Mouse (Mus musculus) myocyte (in vitro differentiated cells): ENCODE results near the gene Mknk1. TPM values are rescaled to one million over a fixed set of nuclear protein-coding genes. Genes with fewer than 3 reads are reported as not detected.

Experiments
- H3K27me3 ChIP-seq: one replicate; pipeline ENCODE4 v1.6.1; 2011; ENCODE audit not compliant: control insufficient read depth, insufficient read depth, insufficient read length
- H3K36me3 ChIP-seq: one replicate; pipeline ENCODE4 v1.6.1; 2011; ENCODE audit not compliant: control insufficient read depth, insufficient read depth
- H3K4me2 ChIP-seq: one replicate; pipeline ENCODE4 v1.6.1; 2011; ENCODE audit warnings: low read depth, control low read depth
- H3K4me3 ChIP-seq: one replicate; pipeline ENCODE4 v1.5.1; 2011; ENCODE audit warnings: mild to moderate bottlenecking, control low read depth, moderate library complexity
- H3K79me2 ChIP-seq: one replicate; pipeline ENCODE4 v1.6.1; 2011; ENCODE audit not compliant: control insufficient read depth, insufficient read depth
- H3ac ChIP-seq: one replicate; pipeline ENCODE4 v1.6.1; 2011; ENCODE audit not compliant: control insufficient read depth, insufficient read length
- CEBPB ChIP-seq: IDR thresholded peaks from 2 replicates; pipeline ENCODE4 v1.6.1; 2011; ENCODE audit warnings: mild to moderate bottlenecking, moderate library complexity; ENCODE audit not compliant: poor library complexity, insufficient read depth, severe bottlenecking
- E2F4 ChIP-seq: IDR thresholded peaks from one replicate; pipeline ENCODE4 v1.6.1; 2011; ENCODE audit warnings: mild to moderate bottlenecking, control low read depth, moderate library complexity; ENCODE audit not compliant: insufficient read depth
- MAX ChIP-seq: IDR thresholded peaks from one replicate; pipeline ENCODE4 v1.6.1; 2011; ENCODE audit warnings: low read depth, mild to moderate bottlenecking, control low read depth
- MYOD1 ChIP-seq, 3 experiments: IDR thresholded peaks; one replicate each; pipeline ENCODE4 v1.6.1; 2011; ENCODE audit warnings: control low read depth in 2 of 3, low read depth in 2 of 3, mild to moderate bottlenecking in 2 of 3, moderate library complexity in 1 of 3; ENCODE audit not compliant: insufficient read length in 2 of 3, control insufficient read depth in 1 of 3
- MYOG ChIP-seq, 3 experiments: IDR thresholded peaks; one replicate each; pipeline ENCODE4 v1.6.1; 2011; ENCODE audit warnings: control low read depth in 2 of 3, low read depth in 2 of 3, mild to moderate bottlenecking in 2 of 3; ENCODE audit not compliant: insufficient read length in 2 of 3, control insufficient read depth in 1 of 3, insufficient read depth in 1 of 3
- POLR2A ChIP-seq: IDR thresholded peaks from one replicate; pipeline ENCODE4 v1.6.1; 2011; ENCODE audit warnings: low read depth, mild to moderate bottlenecking, control low read depth, moderate library complexity; ENCODE audit not compliant: insufficient read length
- POLR2AphosphoS2 ChIP-seq: IDR thresholded peaks from one replicate; pipeline ENCODE4 v1.6.1; 2011; ENCODE audit warnings: low read depth, control low read depth; ENCODE audit not compliant: insufficient read length
- REST ChIP-seq: IDR thresholded peaks from one replicate; pipeline ENCODE4 v1.6.1; 2011; ENCODE audit warnings: mild to moderate bottlenecking, control low read depth, moderate library complexity; ENCODE audit not compliant: insufficient read depth, insufficient read length
- SRF ChIP-seq: IDR thresholded peaks from one replicate; pipeline ENCODE4 v1.6.1; 2011; ENCODE audit warnings: low read depth; ENCODE audit not compliant: control insufficient read depth, insufficient read length
- TCF12 ChIP-seq: IDR thresholded peaks from one replicate; pipeline ENCODE4 v1.6.1; 2011; ENCODE audit warnings: mild to moderate bottlenecking, control low read depth; ENCODE audit not compliant: poor library complexity, insufficient read depth, severe bottlenecking
- TCF3 ChIP-seq: IDR thresholded peaks from one replicate; pipeline ENCODE4 v1.6.1; 2011; ENCODE audit warnings: low read depth, control low read depth; ENCODE audit not compliant: insufficient read length
- USF1 ChIP-seq: IDR thresholded peaks from one replicate; pipeline ENCODE4 v1.6.1; 2011; ENCODE audit warnings: low read depth, mild to moderate bottlenecking, control low read depth, moderate library complexity
- polyA plus RNA-seq: library from polyadenylated mRNA; unstranded; fragments of >200 nt; fragmentation: generic; extraction: Trizol; gene quantifications from one replicate; pipeline ENCODE4 v1.2.1, GENCODE M21; 2012; ENCODE audit warnings: missing spikeins

Mknk1 gene
- polyA plus RNA-seq, 1 experiment: 31.7 TPM

DNA sequence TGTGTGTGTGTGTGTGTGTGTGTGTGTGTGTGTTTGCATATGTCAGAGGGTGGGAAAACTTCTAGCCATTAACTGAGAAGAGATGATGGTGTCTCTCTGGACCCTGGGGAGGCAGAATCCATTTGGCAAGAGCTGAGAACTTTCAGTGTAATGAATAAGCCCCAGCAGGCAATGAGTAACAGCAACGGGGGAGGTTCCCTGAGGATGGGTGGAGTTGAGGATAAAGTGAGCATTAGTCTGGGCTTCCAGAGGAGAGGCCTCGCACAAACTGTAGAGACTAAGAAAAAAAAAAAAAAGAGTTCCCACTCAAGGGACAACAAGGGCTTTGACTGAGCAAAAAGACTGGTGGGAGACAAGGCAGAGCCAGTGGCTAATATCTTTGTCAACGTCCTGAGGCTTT is 55.3 kb downstream of the Mknk1 start:
- Histone ChIP-seq H3K27me3 (peaks cover 65% of the 10 kb centered on the region), H3K4me3 (no peak overlapping the region), H3K4me2 (no peak overlapping the region), H3ac (no peak overlapping the region), H3K79me2 (no peaks in the 10 kb centered on the region), H3K36me3 (no peaks in the 10 kb centered on the region)
- TF ChIP-seq MAX (no peak), USF1 (no peak), POLR2AphosphoS2 (no peak), TCF3 (no peak), TCF12 (no peak), POLR2A (no peak), MYOG (IDR thresholded peaks at IDR 0.05; ENCODE audit: control insufficient read depth in 1 of 3, insufficient read depth in 1 of 3, insufficient read length in 2 of 3, low read depth in 2 of 3) (no peak), SRF (no peak), REST (no peak), MYOD1 (IDR thresholded peaks at IDR 0.05; ENCODE audit: control insufficient read depth in 1 of 3, insufficient read length in 2 of 3, low read depth in 2 of 3) (no peak), CEBPB (no peak), E2F4 (no peak)

- Histone ChIP-seq H3K27me3 (peaks cover 64% of the 10 kb centered on the region), H3ac (no peak overlapping the region), H3K36me3 (no peaks in the 10 kb centered on the region), H3K4me3 (no peak overlapping the region), H3K4me2 (no peak overlapping the region), H3K79me2 (no peaks in the 10 kb centered on the region)
- TF ChIP-seq MYOD1 (IDR thresholded peaks at IDR 0.05; ENCODE audit: control insufficient read depth in 1 of 3, insufficient read length in 2 of 3, low read depth in 2 of 3) (no peak), SRF (no peak), E2F4 (no peak), REST (no peak), MAX (no peak), TCF3 (no peak), TCF12 (no peak), CEBPB (no peak), MYOG (IDR thresholded peaks at IDR 0.05; ENCODE audit: control insufficient read depth in 1 of 3, insufficient read depth in 1 of 3, insufficient read length in 2 of 3, low read depth in 2 of 3) (no peak), USF1 (no peak), POLR2AphosphoS2 (no peak), POLR2A (no peak)
Observed at GRCm38 (mm10) chr4:115897901-115898631, 59.1 kb downstream of the Mknk1 start.

DNA sequence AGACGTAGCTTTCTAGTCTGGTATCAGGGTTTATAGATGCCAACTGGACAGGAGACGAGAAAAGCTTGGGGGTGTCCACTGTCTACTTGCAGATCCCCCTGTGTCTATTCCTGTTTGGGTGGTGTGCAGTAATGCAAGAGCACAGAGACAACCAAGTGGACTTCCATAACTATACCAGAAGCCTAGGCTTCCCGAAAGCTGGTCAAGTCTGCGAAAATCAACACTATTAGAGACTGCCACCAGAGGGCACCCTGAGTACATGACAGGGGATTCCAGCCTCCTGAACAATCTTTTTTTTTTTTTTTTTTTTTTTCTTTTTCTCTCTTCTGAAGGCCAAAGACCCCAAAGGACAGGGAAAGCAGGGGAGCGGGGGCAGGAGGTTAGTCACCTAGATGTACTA is 63.8 kb downstream of the Mknk1 start:
- Histone ChIP-seq H3K79me2 (no peaks in the 10 kb centered on the region), H3K27me3 (peaks cover 52% of the 10 kb centered on the region), H3K4me2 (no peak overlapping the region), H3ac (no peak overlapping the region), H3K4me3 (no peak overlapping the region), H3K36me3 (no peaks in the 10 kb centered on the region)
- no peak for TF ChIP-seq USF1
- TF ChIP-seq TCF12: no peak
- no peak for TF ChIP-seq E2F4
- TF ChIP-seq TCF3: no peak
- no peak for TF ChIP-seq CEBPB
- TF ChIP-seq POLR2A: no peak

- Histone ChIP-seq H3K27me3 (peaks cover 36% of the 10 kb centered on the region), H3K36me3 (no peaks in the 10 kb centered on the region), H3K4me2 (no peak overlapping the region), H3ac (no peak overlapping the region), H3K4me3 (no peak overlapping the region), H3K79me2 (no peaks in the 10 kb centered on the region)
- TF ChIP-seq TCF12: no peak
Observed at GRCm38 (mm10) chr4:115904375-115904774, 65.4 kb downstream of the Mknk1 start.

DNA sequence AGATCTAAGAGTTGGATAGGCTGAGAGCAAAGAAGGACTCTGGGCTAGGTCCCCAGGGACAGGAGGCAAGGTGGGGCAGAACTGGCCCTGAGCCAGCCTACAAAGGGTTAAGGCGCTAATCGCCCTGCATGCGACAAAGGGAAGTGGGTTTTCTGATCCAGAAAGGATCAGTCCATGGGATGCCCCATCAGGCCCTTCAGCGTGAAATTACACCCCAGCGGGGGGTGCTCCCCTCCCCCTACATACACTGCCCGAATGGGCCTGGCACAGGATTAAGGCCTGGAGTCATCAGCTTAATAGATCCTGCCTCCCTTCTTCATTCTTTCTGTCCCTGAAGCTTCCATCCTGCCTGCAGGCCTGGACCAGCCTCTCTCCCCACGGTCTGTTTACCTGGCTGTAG is 66.7 kb downstream of the Mknk1 start:
- no peaks in the 10 kb centered on the region for H3K79me2 ChIP-seq
- no peak overlapping the region for H3ac ChIP-seq
- H3K36me3 ChIP-seq: no peaks in the 10 kb centered on the region
- no peak overlapping the region for H3K4me3 ChIP-seq
- no peak for TF ChIP-seq POLR2A
- TF ChIP-seq POLR2AphosphoS2: no peak
- no peak for TF ChIP-seq E2F4
- no peak for TF ChIP-seq REST
- TF ChIP-seq CEBPB: no peak
- no peak for TF ChIP-seq MAX
- TF ChIP-seq TCF3: no peak
- no peak overlapping the region for H3K4me2 ChIP-seq
- H3K27me3 ChIP-seq: peaks cover 23% of the 10 kb centered on the region
